Mouse (Mus musculus) mouse embryonic stem cell (cell line): ENCODE data around the gene Fam131b.

Source experiments
- in situ Hi-C, 2 experiments: fragments of 300-500 bp; cut with MboI; formaldehyde crosslinking; loops; 1 replicate in 1 of 2; 3 replicates in 1 of 2; pipeline ENCODE4 v1.14.3; 2019 to 2020; ENCODE audit warnings: low sequenced_read_pairs in 2 of 2, low pct_unique_long_range_greater_than_20kb in 1 of 2, mixed read lengths in 1 of 2; ENCODE audit not compliant: unreplicated experiment in 1 of 2

The Fam131b gene

GRCm38 (mm10) chr6:42339981-42340380, 15.5 kb upstream of the Fam131b start:
- in situ Hi-C loops, result no loop called here

GRCm38 (mm10) chr6:42339189-42339588, 14.7 kb upstream of the Fam131b start:
- in situ Hi-C loops, result no loop called here

- in situ Hi-C loops, result no loop called here
Observed at GRCm38 (mm10) chr6:42330946-42331345, 6.5 kb upstream of the Fam131b start.

DNA sequence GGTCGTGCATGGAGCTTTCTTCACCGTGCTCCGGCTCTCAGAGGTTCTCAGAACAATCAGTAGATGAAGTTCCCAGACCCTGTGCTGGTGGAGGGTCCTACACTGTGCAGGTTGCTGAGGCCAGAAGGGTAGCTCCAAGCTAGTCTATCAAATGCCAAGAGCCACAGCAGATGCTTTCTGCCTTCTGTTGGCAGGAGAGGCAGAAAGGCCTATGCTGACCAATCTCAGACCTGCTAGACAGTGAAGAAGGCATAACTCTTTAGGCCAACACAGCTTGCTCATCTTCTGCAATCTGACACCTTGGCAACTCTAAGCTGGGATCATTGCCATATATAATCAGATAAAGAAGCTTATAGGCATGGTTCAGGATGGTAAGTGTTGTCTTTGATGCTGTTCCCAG, 5.8 kb upstream of the Fam131b start:
- in situ Hi-C loops, result no loop called here

DNA sequence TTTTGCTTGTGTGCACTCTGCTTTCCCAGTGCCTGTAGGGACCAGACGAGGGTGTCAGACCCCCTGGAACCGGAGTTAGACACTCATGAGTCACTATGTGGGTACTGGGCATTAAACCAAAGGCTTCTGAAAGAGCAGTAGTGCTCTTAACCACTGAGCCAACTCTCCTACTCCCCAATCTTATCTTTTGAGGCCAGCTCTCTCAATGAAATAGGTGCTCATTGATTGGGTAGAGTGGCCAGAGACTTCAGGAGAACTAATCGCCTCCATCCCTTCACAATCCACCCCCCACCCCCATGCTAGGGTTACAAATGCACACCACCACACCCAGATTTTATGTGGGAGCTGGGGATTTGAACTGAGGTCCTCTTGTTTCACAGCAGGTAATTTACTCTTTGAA, 4.3 kb upstream of the Fam131b start:
- in situ Hi-C loops, result no loop called here

- in situ Hi-C loops, result no loop called here
Observed at GRCm38 (mm10) chr6:42326509-42326908, 2.1 kb upstream of the Fam131b start.

GRCm38 (mm10) chr6:42325268-42325609, 796 bp upstream of the Fam131b start:
- in situ Hi-C loops, result no loop called here

DNA sequence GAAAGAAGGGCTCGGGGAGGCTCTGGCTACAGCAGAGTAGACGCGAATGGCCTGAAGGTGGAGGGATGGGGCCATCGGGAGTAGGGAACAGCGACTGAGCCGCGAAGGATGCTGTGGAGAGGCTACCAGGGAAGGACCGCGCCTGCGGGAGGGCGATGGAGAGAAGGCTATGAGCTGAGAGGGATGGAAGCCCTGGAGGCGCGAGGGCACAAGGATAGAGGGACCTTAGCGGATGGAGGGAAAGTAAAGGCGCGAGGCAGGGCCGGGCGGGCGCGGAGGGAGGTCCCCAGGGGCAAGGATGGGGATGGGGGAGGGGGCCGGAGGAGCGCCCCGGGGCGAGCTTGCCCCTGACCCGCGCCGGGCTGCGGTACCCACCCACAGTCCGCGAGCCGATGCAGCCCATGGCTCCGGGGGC, 369 bp downstream of the Fam131b start:
- in situ Hi-C loops, result no loop called here

- in situ Hi-C loops, result no loop called here
Observed at GRCm38 (mm10) chr6:42323371-42324066, 924 bp downstream of the Fam131b start.

- in situ Hi-C loops, result no loop called here
Observed at GRCm38 (mm10) chr6:42318293-42318692, 6.2 kb downstream of the Fam131b start.

GRCm38 (mm10) chr6:42310427-42311053, 13.9 kb downstream of the Fam131b start:
- in situ Hi-C loops, result no loop called here

DNA sequence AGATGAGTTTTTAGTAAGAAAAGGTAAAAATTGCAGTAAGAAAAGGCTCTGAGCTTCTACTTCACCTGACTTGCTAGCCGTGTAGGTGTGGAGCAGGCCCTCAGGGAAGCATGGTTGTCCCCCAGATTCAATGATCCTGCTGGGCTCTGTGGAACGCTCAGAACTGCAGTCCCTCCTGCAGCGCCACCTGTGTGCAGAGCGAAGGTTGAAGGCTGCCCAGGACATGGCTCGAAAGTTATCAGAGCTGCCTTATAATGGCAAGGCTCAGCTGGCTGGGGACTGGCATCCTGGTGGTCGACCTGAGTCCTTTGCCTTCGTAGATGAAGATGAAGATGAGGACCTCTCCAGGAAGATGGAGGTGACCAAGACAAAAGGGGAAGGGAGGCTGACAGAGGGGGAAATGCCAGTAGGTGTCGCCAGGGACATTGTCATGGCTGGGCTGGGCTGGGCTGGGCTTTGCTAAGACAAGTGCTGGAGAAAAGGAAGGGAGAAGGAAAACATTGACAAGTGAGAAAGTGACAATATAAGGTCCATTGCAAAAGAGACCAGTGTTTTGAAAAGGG, 14.5 kb downstream of the Fam131b start:
- in situ Hi-C loops, result no loop called here

GRCm38 (mm10) chr6:42299362-42299761, 25.1 kb downstream of the Fam131b start:
- in situ Hi-C loops, result loop anchor here in 1 of 2 experiments (25.0 kb wide), 1 partner anchor 1937 kb away; no protein-coding TSS in a partner anchor

- in situ Hi-C loops, result loop anchor here in 1 of 2 experiments (25.0 kb wide), 1 partner anchor 1933 kb away; no protein-coding TSS in a partner anchor
Observed at GRCm38 (mm10) chr6:42295549-42296094, 28.8 kb downstream of the Fam131b start.

GRCm38 (mm10) chr6:42293327-42293726, 31.1 kb downstream of the Fam131b start:
- in situ Hi-C loops, result loop anchor here in 1 of 2 experiments (25.0 kb wide), 1 partner anchor 1931 kb away; no protein-coding TSS in a partner anchor

DNA sequence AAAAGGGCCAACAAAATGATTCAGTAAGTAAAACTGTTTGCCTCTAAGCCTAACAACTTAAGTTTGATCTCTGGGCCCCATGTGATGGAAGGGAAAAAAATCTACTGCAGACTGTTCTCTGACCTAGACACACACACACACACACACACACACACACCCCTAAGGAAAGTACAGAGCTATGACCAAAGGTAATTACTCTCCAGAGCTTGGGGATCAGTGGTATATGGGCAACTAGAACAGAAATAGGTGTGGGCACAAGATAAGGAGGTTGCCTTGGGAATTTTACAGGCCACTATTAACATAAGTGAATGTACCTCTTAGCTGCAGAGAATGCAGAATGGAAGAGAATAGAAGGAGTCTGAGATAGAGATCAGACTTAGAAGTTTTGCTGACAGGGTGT, 36.9 kb downstream of the Fam131b start:
- in situ Hi-C loops, result loop anchor here in 1 of 2 experiments (25.0 kb wide), 1 partner anchor 1925 kb away; no protein-coding TSS in a partner anchor

GRCm38 (mm10) chr6:42286448-42286847, 38.0 kb downstream of the Fam131b start, which contains the start of gene Clcn1:
Gene Clcn1 (plus strand): TSS chr6:42286685.
- in situ Hi-C loops, result loop anchor here in 1 of 2 experiments (25.0 kb wide), 1 partner anchor 1924 kb away; no protein-coding TSS in a partner anchor

GRCm38 (mm10) chr6:42282865-42283528, 41.4 kb downstream of the Fam131b start:
- in situ Hi-C loops, result loop anchor here in 1 of 2 experiments (25.0 kb wide), 1 partner anchor 1921 kb away; no protein-coding TSS in a partner anchor
